Mouse (Mus musculus) lung, postnatal 0 days (tissue): ENCODE measurements around the gene Mettl6. TPM values are rescaled to one million over a fixed set of nuclear protein-coding genes. Genes with fewer than 3 reads are reported as not detected.
"Not testable (repeated sequence)": the region's sequence is repeated elsewhere in the genome, so short reads cannot be mapped to it uniquely, and the experiment has no call there.

Experiments used
- ATAC-seq: fragments of 200-750 bp; cut with Nextera tagmentation; 2 replicates; pipeline ENCODE4 v1.8.0; 2017; ENCODE audit warnings: moderate library complexity
- DNase-seq: peaks from one replicate; pipeline ENCODE4 v3.0.0-alpha.2; 2016; ENCODE audit warnings: low spot score
- H3K27ac ChIP-seq: fragments of 300-500 bp; sonication (generic); 2 replicates; pipeline ENCODE4 v1.5.1; 2014; ENCODE audit warnings: antibody characterized with exemption, mild to moderate bottlenecking, low read length, mixed read lengths
- H3K27me3 ChIP-seq: fragments of 300-500 bp; sonication (generic); replicated peaks from 2 replicates; pipeline ENCODE4 v1.6.1; 2014; ENCODE audit warnings: low read length, mixed read lengths; ENCODE audit not compliant: insufficient read depth
- H3K36me3 ChIP-seq: fragments of 300-500 bp; sonication (generic); 2 replicates; pipeline ENCODE4 v1.6.1; 2014; ENCODE audit warnings: low read length, mixed read lengths; ENCODE audit not compliant: insufficient read depth
- H3K4me1 ChIP-seq: fragments of 300-500 bp; sonication (generic); 2 replicates; pipeline ENCODE4 v1.6.1; 2014; ENCODE audit warnings: antibody characterized with exemption, low read depth, low read length, mixed read lengths; ENCODE audit not compliant: insufficient read depth
- H3K4me2 ChIP-seq: fragments of 300-500 bp; sonication (generic); replicated peaks from 2 replicates; pipeline ENCODE4 v1.6.1; 2014; ENCODE audit warnings: low read depth, mild to moderate bottlenecking, low read length, moderate library complexity, mixed read lengths
- H3K4me3 ChIP-seq: fragments of 300-500 bp; sonication (generic); 2 replicates; pipeline ENCODE4 v1.5.1; 2014; ENCODE audit warnings: low read depth, low read length
- H3K9ac ChIP-seq: fragments of 300-500 bp; sonication (generic); replicated peaks from 2 replicates; pipeline ENCODE4 v1.6.1; 2014; ENCODE audit warnings: low read depth, mild to moderate bottlenecking
- H3K9me3 ChIP-seq: fragments of 300-500 bp; sonication (generic); 2 replicates; pipeline ENCODE4 v1.6.1; 2016; ENCODE audit warnings: low read length, mixed read lengths
- CTCF ChIP-seq: IDR thresholded peaks from 2 replicates; pipeline ENCODE4 v1.5.1; 2016; ENCODE audit warnings: antibody characterized with exemption, mild to moderate bottlenecking
- EP300 ChIP-seq: IDR thresholded peaks from 2 replicates; pipeline ENCODE4 v1.6.1; 2016; ENCODE audit warnings: antibody characterized with exemption, mild to moderate bottlenecking, control low read depth
- WGBS: fragments of 180-500 bp; shearing (Covaris S2); extraction: QIAGEN DNeasy Blood & Tissue Kit; methylation state at CpG from one replicate; pipeline ENCODE4 v1.1.7; 2014; 5-methylcytosine and 5-hydroxymethylcytosine counted together
- polyA plus RNA-seq: library from polyadenylated mRNA; unstranded; fragments of >200 nt; fragmentation: Nextera tagmentation; extraction: Ambion mirVana; gene quantifications from 2 replicates; pipeline ENCODE4 v1.2.1, GENCODE M21; 2015

Gene Mettl6
- polyA plus RNA-seq, 1 experiment from 2014 or later = 49.1 TPM

- Histone ChIP-seq H3K27me3 (no peaks in the 10 kb centered on the region), H3K4me2 (no peak overlapping the region), H3K9ac (no peak overlapping the region), H3K4me3 (no peak overlapping the region), H3K9me3 (no peaks in the 10 kb centered on the region), H3K4me1 (no peaks in the 10 kb centered on the region), H3K36me3 (no peaks in the 10 kb centered on the region), H3K27ac (no peak overlapping the region)
- TF ChIP-seq CTCF (peak; percentile 33), EP300 (no peak)
- no peak for DNase-seq
- 51% methylated on average over 4 of the region's 4 CpGs for WGBS
- no peak for ATAC-seq
These were observed 25.1 kb downstream of the Mettl6 start for GRCm38 (mm10) chr14:31469711-31470110.

GRCm38 (mm10) chr14:31464176-31464575 is 30.7 kb downstream of the Mettl6 start:
- ATAC-seq (no peak), DNase-seq (peak; percentile 39)
- Histone ChIP-seq H3K27me3 (no peaks in the 10 kb centered on the region), H3K9me3 (no peaks in the 10 kb centered on the region), H3K36me3 (no peaks in the 10 kb centered on the region), H3K4me2 (no peak overlapping the region), H3K9ac (no peak overlapping the region), H3K4me3 (no peak overlapping the region), H3K4me1 (no peaks in the 10 kb centered on the region), H3K27ac (no peak overlapping the region)
- WGBS = 57% methylated on average over 8 of the region's 8 CpGs
- no peak for TF ChIP-seq EP300
- TF ChIP-seq CTCF = peak; percentile 65

DNA sequence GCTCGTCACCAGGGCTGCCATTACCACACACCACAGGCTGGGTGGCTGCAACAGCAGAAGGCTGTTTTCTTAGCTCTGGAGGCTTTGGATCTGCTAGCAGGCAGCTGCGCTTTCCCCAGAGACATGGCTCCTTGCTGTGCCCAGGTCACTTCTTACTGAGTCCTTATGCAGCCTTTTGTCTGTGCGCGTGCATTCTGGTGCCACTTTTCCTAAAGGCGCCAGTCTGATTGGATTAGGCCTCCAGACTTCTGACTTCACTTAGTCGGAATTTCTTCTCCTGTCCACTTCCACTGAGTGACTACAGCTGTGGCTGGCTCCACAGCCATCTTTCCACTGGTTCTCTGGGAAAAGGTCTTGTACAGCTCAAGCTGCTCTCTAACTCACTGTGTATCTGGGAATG is 32.0 kb downstream of the Mettl6 start:
- Histone ChIP-seq H3K4me1 (no peaks in the 10 kb centered on the region), H3K9ac (no peak overlapping the region), H3K27ac (0 out of 2 replicates have a peak overlapping the region, but pooled peaks have one; percentile 32), H3K4me2 (no peak overlapping the region), H3K4me3 (no peak overlapping the region), H3K9me3 (no peaks in the 10 kb centered on the region), H3K36me3 (no peaks in the 10 kb centered on the region), H3K27me3 (no peaks in the 10 kb centered on the region)
- no peak for TF ChIP-seq CTCF
- no peak for TF ChIP-seq EP300
- ATAC-seq (peak; percentile 78), DNase-seq (peak; percentile 66)
- WGBS = 59% methylated on average over 6 of the region's 6 CpGs

DNA sequence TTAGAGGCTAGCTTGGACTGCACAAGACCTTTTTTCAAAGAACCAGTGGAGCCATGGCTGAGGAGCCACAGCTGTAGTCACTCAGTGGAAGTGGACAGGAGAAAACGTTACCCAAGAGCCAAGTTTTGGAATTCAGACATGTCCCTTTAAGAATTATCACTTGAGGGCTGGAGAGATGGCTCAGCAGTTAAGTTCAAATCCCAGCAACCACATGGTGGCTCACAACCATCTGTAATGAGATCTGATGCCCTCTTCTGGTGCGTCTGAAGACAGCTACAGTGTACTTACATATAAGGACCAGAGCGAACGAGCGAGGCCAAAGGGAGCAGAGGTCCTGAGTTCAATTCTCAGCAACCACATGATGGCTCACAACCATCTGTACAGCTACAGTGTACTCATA is 32.6 kb downstream of the Mettl6 start:
- 76% methylated on average over 5 of the region's 5 CpGs for WGBS
- peak; percentile 25; the same call in 1 of the 2 replicates for ATAC-seq
- H3K9ac ChIP-seq, H3K4me3 ChIP-seq, H3K27me3 ChIP-seq, H3K9me3 ChIP-seq, H3K27ac ChIP-seq, H3K36me3 ChIP-seq, H3K4me1 ChIP-seq, H3K4me2 ChIP-seq: not testable (repeated sequence)
- DNase-seq = peak; percentile 65
- peak; percentile 32 for TF ChIP-seq CTCF

DNA sequence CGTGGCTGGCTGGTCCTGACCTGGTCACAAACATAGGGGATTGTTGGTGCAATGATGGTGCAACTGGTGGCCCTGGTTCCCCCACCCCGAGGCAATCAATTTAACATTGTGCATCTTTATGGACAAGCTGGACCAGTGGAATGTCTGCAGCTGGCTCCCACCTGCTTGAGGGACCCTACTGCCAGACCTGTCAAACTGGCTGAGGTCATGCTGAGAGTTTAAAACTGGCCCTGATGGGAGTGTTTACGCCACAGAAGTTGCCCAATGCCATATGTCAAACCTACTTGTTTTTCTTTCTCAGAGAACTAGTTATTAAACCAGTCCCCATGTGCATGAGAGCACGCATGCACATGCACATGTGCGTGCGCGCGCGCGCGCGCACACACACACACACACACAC is 36.8 kb downstream of the Mettl6 start:
- ATAC-seq (peak; percentile 56), DNase-seq (peak; percentile 50)
- H3K4me2 ChIP-seq = no peak overlapping the region
- H3K4me3 ChIP-seq = no peak overlapping the region
- no peak overlapping the region for H3K27ac ChIP-seq
- H3K9me3 ChIP-seq = no peaks in the 10 kb centered on the region
- H3K36me3 ChIP-seq = no peaks in the 10 kb centered on the region
- TF ChIP-seq CTCF (no peak), EP300 (no peak)
- WGBS = 82% methylated on average over 12 of the region's 12 CpGs
- H3K9ac ChIP-seq = no peak overlapping the region
- no peaks in the 10 kb centered on the region for H3K4me1 ChIP-seq
- no peaks in the 10 kb centered on the region for H3K27me3 ChIP-seq

DNA sequence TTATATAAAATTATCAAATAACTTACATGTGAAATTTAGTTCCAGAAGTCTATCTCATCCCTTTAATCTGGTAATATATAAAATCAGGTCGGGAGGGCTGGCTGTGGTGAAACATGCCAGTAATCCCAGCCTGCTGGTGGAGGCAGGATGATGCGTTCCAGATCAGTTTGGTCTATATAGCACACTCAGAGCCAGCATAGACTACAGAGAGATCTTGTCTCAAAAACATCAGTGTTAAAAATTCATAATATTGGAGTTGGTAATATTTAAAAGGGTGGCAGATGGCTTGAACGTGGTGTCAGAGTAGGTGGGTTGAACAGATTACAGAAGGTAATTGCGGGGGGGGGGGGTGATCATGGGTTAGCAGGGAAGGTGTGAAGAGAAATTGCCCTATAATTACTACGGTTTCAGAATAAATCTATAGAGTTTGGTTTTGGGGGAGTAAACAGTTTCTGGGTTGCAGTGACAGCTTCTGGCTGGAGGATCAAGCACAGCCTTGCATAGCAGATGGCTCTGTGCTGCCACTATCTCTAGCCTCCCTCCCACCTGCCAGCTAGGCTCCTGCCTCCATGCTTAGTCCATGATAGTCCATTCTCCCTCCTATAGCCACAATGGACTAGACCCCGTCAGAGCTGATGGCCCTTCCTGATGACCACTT is 38.6 kb downstream of the Mettl6 start:
- TF ChIP-seq CTCF (no peak), EP300 (no peak)
- Histone ChIP-seq H3K27ac (no peak overlapping the region), H3K4me1 (no peaks in the 10 kb centered on the region), H3K9me3 (no peaks in the 10 kb centered on the region), H3K27me3 (no peaks in the 10 kb centered on the region), H3K4me2 (no peak overlapping the region), H3K36me3 (no peaks in the 10 kb centered on the region), H3K4me3 (no peak overlapping the region), H3K9ac (no peak overlapping the region)
- WGBS = 76% methylated on average over 6 of the region's 6 CpGs
- DNase-seq (no peak), ATAC-seq (no peak)
